In the genomic region with DNA sequence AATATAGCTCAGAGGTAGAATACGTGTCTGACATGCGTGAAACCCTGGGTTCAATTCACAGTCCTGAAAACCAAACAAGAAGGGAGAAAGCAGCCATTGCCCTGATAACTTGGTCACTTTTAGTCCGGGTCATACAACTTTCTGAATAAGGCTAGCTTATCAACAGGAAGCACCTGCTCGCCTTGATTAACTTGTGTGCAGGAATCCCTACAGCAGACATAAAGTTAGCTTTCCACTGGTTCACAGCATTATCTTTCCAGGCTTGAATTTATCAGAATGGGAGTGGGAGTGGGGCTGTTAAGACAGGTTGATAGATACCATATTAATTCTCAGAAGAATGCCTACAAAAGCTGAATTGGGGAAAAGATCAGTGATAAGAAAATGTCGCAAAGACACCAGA, we compare ENCODE assay signal across 15 mouse cellular contexts.
DNase-seq lines count a peak whose midpoint lies in the region; ATAC-seq and TF ChIP-seq lines count a peak whose summit lies in the region.
"Had no signal": no experiment of that assay in that cellular context is flagged by ENCODE, and none has a peak within 500 bp of the region (broad histone marks: within the 10 kb centered on the region; RNA-seq: fewer than 3 reads in every experiment).

No protein-coding gene starts in this region.

- 0 out of 2 replicates have a peak, but pooled peaks cover 5% of the 10 kb centered on the region for H3K4me1 ChIP-seq in heart, embryonic 10.5 days
- H3K4me1 ChIP-seq: neural tube, embryonic 15.5 days had no signal

- no peak overlapping the region for H3K4me3 ChIP-seq in gastrocnemius, adult 2 months
- no peak overlapping the region for H3K4me3 ChIP-seq in heart, embryonic 10.5 days
- H3K4me3 ChIP-seq: left cerebral cortex, adult 2 months; neural tube, embryonic 15.5 days had no signal

- no peak for DNase-seq in gastrocnemius, adult 2 months
- DNase-seq in gastrocnemius, postnatal 25 days, result no peak
- DNase-seq in heart, embryonic 10.5 days (ENCODE audit: low spot score), result peak; percentile 84
- peak; percentile 21 for DNase-seq in liver
- DNase-seq in left cerebral cortex, postnatal 4 days, result no peak
- DNase-seq in cerebellum, adult 18-20 months, result no peak
- DNase-seq in left cerebral cortex, postnatal 10 days (ENCODE audit: extremely low spot score in 1 of 2, low spot score in 2 of 2), result no peak
- DNase-seq: adrenal gland, postnatal 10 days; cerebellum, adult 9-10 months; right cerebral cortex, postnatal 25 days had no signal

- ATAC-seq in megakaryocyte progenitor cell, adult 5-6 weeks (replicated peaks; ENCODE audit: poor library complexity), result peak; percentile 90
- ATAC-seq: hindbrain, embryonic 16.5 days had no signal

- H3K36me3 ChIP-seq in heart, embryonic 10.5 days, result no peaks in the 10 kb centered on the region
- H3K36me3 ChIP-seq: neural tube, embryonic 15.5 days had no signal

- intact Hi-C loops in gastrocnemius, adult 2 months (cut with DNase I), result no loop called here
- intact Hi-C loops in left cerebral cortex, postnatal 4 days (cut with DNase I), result no loop called here
- intact Hi-C loops in left cerebral cortex, postnatal 10 days (cut with DNase I), result no loop called here

- WGBS in heart, embryonic 10.5 days, result 58% methylated on average over 5 of the region's 5 CpGs

- no peaks in the 10 kb centered on the region for H3K9me3 ChIP-seq in heart, embryonic 10.5 days
- H3K9me3 ChIP-seq: neural tube, embryonic 15.5 days had no signal

- no peak for TF ChIP-seq CTCF in gastrocnemius, adult 2 months (IDR thresholded peaks at IDR 0.05)

- H3K27me3 ChIP-seq in heart, embryonic 10.5 days (ENCODE audit: insufficient read depth, poor library complexity, severe bottlenecking), result no peaks in the 10 kb centered on the region
- H3K27me3 ChIP-seq: neural tube, embryonic 15.5 days had no signal

- peak overlapping the region; percentile 57; the same call in 1 of the 2 replicates for H3K27ac ChIP-seq in gastrocnemius, adult 2 months
- peak overlapping the region; percentile 57; the same call in 1 of the 2 replicates for H3K27ac ChIP-seq in heart, embryonic 10.5 days
- H3K27ac ChIP-seq: kidney, postnatal 0 days; left cerebral cortex, adult 2 months; neural tube, embryonic 15.5 days had no signal

Comparison
In these comparisons a context has a peak if more than half of its experiments do, and no peak if none do; other contexts are left out.
1. DNase-seq: peak in heart, embryonic 10.5 days (single experiment) and liver (single experiment); none in gastrocnemius, adult 2 months (single experiment), gastrocnemius, postnatal 25 days (single experiment), left cerebral cortex, postnatal 4 days (single experiment), cerebellum, adult 18-20 months (0 of 2) and left cerebral cortex, postnatal 10 days (0 of 2).